Mouse (Mus musculus) adrenal gland, postnatal 25 days (tissue): ENCODE data around the gene Pcdh7. TPM values are rescaled to one million over a fixed set of nuclear protein-coding genes. Genes with fewer than 3 reads are reported as not detected.

Source experiments
- DNase-seq: peaks from one replicate; pipeline ENCODE4 v3.0.0; 2021; ENCODE audit warnings: mixed read lengths
- total RNA-seq: library from RNA; stranded (reverse); gene quantifications from 2 replicates; pipeline ENCODE4 v1.2.3, GENCODE M21; 2021

Gene Pcdh7
- total RNA-seq, 1 experiment from 2014 or later: 1.2 TPM

DNA sequence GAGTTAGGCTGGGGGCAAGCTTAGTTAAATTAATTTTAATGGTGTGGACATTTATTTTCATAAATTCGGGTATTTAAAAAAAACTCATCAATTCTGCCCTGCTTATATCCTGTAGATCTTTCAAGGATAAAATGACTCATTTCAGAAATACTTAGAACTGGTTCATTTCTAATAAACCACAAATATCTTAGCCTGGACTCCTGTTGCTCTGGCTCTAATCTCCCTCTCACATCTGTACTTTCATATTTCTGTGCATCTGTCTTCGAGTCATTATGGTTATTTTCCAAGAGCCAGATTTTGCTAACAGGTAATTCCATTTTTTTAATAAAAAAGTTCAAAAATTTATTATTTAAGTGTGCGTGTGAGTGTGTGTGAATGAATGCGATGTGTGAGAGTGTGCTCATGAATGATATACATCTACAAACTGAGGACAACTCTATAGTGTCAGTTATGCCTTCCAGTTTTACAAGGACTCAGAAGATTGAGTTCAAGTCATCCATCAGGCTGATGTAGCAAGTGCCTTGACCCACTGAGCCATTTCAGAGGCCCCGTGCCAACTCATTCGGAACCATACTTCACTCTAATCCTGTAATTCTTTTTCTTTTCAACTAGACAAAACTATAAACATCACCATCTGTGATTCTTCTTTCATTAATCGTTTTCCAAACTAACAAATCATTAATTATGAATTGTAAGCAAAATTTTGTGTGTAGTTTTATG is 80.3 kb downstream of the Pcdh7 start:
- peak; percentile 41 for DNase-seq

DNA sequence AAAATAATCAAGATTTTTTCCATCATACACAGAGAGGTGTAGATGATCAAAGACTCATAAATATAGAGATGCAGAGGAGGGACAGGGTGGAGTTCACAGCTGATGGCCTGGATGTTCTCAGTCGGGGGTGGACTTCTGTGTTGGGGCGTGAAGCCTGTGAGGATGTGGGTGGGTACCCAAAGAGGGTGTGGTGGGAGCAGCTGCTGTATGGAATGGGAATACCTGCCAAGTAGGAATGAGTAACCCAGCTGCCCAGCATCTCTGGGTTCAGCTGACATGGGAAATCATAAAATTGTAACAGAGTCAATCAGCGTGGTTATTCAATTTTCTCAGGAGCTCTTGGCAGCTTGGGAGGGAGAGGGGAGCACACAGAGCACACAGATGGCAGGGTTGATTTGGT is 85.3 kb downstream of the Pcdh7 start:
- DNase-seq: no peak

DNA sequence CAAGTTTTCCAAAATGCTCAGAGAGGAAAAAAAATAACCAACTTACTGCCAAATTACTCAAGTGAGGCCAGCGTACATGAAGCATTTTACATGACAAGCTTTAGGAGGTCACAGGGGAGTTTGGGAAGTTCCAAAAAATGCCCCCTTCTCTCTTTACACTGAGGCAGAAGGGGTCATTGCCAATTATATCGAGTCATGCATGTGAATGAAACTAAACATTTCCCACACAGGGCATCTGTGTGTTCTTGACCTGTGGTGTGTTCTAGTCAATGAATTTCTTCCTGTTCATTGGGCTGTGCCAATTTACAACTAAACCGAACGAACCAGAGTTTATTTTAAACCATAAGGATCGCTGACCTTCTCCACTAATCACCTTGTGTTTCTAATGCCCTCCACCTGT is 86.1 kb downstream of the Pcdh7 start:
- no peak for DNase-seq

DNA sequence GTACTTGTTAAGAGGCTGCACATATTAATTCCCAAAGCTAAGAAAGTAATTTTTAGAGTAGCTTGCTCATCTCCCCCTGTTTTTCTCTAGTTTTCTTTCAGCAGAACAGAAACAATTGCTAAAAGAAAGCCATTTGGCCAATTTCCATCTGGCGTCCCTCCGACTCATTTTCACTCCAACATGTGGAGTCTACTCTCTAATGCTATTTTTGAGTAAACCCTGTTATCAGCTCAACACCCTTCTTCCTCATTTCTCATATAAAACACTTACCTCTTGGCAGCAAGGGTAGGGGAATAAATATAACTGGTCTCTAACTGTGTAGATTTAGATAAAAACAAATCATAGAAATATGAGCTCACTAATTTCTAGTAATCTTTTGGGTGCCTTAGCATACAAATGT is 89.6 kb downstream of the Pcdh7 start:
- no peak for DNase-seq

DNA sequence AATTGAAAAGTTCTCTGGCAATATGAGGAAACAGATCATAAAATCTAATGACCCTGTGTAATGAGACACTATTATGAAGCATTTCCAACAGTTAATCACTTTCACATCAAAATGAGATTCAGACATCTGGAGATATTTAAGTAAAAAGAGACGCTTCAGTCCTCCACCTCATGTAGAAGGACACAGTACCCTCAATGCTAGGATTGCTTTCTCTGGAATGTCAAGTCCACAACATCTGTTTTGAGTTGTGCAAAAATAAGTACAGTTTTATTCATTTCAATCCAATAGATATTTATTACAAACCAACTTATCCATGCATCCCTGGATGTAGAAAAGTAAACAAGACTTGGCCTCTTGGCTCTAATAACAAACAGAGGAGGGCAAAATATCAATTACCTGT is 92.9 kb downstream of the Pcdh7 start:
- no peak for DNase-seq

DNA sequence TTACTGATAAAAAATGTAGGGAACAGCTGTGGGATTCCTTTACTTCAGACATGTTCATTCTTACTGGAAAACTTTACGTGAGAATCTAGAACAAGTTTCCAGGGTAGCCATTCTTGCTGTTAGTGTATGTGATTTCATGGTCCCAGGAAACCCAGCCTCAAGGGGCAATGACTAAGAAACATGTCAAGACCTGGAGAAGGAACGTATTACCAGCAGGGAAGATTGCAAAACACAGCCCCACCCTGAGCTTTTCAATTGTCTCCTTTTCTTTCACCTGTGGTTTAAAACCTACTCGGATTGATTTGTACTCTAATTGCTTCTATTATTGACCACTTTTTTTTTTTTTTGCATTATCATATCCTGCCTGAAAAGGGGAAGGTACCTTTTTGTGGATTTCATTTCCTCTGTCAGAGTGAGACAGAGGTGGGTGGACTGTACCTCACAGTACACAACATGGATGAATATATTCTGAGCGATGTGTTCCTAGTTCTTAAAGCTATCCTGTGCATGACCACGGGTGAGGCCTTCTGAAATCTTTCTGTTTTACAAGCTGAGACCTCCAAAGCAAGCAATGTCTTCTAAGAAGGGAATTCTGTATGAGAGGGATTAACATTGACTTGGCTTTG is 98.3 kb downstream of the Pcdh7 start:
- no peak for DNase-seq

DNA sequence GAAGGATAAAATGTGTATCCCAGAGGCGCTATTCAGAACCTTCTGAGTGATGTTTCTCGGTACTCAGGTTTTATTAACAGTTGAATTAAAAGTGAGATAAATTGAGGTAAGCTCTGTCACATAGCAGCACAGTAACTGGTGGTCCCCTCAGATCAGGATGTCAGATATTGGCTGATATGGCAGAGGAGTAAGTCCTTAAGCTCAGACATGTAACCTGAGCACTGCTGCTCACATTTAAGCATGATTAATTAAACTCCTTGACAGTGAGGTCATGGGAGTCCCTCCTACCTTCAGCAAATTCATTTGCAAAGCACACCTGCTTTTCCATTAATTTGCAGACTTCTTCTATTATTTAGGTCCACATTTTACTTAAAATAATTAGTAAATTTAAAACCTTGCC is 102.0 kb downstream of the Pcdh7 start:
- no peak for DNase-seq

DNA sequence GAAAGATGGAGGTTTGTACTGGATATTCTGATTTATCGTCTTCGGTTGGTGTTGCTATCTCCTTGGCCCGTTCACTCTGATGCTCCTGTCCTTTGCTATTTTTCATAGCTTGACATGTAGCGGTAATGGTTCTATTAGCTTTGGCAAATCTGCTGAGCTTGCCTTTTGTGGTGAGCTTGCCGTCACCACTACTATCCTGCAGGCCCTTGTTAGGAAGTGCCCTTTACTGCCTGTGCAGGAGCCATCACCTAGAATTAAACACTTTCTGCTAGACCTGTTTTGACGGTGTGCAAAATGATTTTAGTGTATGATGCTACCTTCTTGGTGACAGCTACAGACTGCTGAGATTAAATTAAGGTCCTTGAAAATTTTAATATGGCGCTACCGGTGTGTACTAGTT is 103.3 kb downstream of the Pcdh7 start:
- DNase-seq: no peak

DNA sequence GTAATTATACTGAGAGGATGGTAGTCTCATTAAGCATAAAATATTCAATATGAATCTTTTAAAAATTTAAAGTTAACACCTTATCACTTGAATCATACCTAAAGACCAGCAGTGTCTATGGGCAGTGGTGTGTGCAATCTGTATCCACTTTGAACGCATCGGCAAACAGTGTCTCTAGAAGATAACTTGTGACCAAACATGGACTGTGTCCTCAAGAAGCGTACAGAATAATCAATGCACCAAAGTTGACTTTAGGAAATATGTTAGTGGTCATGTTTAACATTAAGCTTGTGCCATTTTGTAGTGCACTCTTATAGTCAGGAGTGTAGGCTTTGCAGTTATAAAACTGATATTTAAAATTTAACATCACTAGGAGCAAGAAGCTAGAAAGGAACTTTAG is 110.7 kb downstream of the Pcdh7 start:
- no peak for DNase-seq

DNA sequence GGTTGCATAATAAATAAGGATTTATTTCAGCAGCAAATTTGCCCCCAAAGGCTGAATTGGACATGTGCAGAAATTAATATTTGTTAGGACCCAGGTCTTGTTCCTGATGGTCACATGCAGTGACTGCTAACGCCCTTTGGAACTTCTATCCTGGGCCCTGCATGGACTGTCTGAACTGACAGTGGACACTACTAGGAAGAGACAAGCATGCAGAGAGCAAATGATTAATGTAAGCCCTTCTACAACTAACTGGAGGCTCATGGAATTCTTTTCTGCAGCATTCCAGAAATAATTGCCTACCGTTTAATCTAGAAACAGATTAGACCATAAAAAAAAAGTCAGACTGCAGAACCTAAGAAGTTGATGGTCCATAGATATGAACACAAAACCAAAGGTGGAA is 119.4 kb downstream of the Pcdh7 start:
- no peak for DNase-seq

DNA sequence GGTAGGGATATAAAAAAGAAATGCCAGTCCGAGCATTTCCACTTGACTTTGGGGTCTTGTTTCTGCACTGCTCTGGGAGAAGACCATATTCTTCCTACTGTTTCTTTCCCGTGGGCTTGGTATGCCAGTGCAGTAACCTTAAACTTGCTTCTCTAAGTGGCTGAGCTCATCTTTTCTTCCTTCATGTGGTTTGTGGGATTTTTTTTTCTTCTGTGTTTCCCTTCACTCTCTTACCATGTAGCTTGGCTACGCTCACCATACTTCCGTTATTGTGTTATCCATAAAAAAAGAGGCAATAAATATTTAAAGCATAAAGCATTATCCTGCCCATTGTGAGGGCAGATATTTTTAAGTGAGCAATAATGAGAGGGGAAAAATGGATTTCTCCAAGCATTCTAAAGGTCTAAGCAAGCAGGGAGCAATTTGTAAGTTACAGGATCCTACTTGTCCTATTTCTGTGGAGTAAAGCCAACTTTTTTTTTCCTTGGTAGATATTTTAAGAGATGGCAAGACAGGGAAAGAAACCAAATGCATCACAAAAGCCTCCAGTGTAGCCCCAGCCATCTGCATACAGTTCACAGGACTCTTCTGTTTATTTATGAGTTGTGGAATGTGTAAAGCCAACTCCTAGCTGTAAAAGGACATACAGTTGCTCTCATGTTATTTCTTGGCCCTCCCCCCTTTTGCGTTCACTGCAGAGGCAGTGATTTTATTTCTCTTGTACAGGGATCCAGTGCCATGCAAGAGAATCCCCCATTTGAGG is 123.8 kb downstream of the Pcdh7 start:
- no peak for DNase-seq

DNA sequence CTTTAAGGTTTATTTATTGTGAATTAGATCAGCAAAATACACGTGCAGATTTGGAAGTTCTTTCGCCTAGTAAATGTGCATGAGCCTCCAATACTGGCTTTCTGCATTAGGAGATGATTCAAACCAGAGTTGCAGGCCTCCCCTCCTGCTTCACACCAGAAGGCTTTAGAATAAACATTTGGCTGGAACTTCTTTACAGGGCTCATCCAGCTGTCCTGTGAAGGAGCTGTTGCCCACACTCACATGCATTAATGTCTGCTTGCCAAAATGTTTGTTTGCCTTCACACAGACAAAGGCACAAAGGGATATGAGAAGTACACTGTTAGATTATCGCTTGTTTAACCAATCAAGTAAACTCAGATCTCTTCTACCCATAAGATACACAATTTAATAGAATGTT is 129.7 kb downstream of the Pcdh7 start:
- no peak for DNase-seq

DNA sequence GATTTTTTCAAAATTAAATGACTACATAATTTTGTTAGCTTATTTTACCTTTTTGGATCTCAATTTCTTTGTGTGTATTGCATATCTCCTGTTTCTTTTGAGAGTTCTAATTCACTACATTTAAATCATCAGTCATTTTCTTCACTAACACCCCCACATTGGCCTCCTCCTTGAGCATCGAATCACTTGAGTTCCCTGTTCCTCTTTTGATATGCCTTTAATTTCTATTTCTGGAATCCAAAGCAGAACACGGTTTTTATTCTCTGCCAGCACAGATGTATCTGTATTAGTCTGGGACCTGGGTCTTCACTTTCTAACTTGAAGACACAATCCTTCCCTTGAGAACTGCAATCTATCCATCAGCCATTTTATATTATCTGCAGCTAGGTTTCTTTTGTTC is 132.3 kb downstream of the Pcdh7 start:
- no peak for DNase-seq

DNA sequence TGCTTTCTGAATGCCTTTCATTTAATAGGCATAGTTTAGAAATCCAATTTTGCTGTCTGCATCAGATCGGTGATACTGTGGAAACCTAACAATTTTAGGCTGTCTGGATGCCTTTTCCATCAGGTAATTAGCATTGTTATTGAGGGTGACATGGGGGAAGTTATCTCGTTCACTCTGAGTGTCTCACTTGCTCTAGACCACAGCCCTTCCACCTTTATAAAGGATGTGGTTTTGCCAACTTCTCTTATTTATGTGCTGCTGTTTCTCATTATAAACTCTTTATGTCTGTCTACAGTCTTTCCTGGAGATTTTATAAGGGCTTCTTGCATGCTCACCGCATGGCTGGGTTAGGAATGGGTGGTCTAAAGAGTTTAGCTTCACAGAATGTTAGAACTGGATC is 139.5 kb downstream of the Pcdh7 start:
- no peak for DNase-seq

DNA sequence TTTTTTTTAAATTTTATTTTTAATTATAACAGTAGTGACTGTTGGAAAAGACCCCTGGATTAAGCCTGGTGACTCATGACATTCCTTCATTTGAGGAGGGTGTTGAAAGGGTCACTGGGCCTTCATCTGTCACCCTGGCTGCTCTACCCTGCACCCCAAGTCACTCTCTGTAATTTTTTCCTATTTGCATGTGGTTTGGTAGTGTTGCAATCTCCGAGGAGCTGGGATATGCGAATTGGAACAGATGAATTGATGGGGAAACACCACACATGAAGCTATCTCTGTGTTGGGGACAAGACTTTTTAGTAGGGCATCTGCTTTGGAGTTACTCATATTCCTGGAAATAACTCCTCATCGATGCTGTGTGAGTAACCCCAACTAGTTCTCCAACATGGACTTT is 146.5 kb downstream of the Pcdh7 start:
- DNase-seq: no peak

DNA sequence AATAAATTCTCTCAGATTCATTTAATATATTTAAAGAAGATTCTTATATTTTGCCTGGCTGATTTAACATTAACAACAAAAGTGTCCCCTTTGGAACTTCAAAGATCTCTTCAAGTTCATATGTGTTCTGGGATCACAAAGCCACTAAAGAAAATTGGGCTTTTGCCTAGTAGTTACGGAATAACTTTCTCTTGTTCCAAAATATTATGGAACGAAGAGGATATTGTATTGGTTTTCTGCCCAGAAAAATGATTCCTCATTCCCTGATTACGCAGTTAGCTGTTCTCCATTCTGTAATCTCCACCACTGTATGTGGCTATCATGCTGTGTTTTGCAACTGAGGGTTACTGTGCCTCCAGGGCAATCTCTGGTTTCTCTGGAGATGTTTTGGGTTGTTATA is 147.5 kb downstream of the Pcdh7 start:
- no peak for DNase-seq

DNA sequence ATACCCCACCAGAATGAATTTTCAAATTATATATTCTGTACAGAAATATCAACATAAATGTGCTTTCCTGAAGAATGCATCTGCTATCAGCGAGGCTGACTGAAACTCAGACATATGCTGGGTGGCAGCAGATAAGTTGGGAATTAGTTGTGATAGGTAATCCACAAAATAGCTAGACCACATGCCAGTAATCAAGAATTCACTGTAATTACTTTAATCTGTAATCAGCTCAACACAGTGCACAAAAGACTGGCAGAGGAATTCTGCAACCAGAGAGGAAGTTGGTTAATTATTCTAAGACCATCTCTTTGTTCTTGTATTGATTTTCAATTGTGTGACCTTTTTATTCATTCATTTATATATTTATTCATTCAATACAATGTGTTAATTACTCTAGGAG is 148.3 kb downstream of the Pcdh7 start:
- DNase-seq: no peak

DNA sequence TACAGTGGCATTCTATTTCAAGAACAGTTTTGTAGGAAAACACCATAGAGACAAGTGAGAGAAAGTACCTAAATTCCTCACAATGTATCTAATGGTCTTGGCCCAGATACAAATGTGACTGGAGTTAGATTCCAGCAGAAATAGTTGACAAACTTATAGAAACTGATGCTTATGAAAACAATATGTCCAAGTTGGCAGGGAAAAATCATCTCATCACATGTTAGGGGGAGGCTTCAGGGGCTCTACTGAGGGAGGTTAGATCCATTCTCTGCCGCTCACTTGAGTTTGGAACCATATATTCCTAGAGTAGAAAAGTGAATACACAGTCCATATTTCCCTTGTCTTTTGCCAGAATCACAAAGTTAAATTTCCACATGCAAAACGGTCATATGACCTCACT is 150.1 kb downstream of the Pcdh7 start:
- DNase-seq: no peak

DNA sequence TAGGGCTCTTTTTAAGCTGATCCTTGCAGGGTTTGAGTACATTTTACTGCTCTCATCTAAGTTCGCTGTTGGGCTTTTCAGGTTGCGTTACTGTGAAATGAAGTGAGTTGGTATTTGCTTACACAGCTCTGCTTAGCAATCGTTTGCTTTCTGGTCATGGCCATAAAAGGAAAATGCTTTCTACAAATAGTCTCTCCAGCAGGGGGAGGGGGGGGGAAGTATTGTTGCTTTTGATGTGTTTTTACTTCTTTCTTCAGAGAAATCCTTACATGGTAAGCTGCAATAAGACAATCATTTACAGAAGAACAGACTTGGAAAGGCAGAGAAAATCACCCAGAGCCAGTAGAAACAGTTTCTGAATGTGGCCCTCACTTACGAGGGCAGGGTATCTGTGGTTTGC is 150.9 kb downstream of the Pcdh7 start:
- no peak for DNase-seq

DNA sequence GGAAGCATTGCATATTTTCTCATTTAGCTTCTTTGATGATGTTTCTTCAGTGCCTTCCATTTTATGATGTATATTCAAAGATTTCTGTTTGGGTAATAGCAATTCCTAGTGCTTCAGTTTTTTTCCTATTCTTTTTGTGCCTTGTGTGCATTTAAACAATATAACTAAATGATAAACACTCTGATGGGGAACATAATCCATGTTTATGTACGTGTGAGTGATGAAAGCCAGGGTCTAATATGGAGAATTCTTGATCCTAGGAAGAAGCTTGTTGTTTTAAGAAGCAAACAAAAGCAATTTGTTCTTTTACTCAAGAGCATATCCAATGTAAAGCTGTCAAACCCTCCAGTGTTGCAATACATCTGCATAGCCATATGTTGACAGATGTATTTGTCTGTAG is 153.0 kb downstream of the Pcdh7 start:
- DNase-seq: no peak

DNA sequence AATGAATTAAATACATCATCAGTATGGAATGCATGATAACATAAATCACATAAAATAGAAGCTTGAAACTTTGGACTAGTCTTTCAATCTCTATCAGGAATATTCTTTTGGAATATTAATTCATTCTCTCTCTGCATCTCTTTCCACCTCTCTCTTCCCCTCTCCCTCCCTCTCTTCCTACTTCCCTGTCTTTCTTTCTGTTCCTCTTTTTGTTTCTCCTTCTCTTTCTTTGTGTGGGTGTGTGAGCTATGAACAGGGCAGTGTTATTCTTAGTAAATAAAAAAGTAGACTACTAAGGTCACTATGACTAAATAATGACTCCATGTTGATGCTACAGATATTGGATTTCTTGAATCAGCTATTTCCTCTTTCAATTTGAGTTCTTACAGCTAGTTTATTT is 167.2 kb downstream of the Pcdh7 start:
- DNase-seq: no peak

DNA sequence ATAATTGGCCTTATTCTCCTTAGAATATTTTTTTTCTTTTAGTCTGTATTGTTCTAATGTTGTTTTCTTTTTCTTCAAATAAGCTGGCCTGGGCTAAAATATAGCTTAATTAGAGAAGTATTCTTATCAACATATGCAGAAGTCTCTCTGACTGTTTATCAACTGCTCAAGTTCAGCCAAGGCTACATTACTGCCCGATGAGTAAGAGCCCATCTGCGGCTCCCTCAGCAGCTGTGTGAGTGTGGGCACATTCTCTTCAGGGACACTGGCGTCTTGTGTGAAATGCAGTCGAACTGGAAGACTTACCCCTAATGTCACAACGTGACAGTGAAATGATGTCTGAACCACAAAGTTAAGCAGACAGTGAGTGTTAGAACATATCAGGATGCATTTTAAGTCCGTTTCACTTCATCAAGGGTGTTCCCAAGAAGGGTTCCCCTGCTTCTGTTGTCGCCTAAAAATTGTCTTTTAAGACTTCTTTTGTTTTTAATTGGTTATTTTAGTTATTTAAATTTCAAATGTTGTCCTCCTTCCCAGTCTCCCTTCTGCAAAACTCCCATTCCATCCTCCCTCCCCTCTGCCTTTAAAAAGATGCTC is 181.3 kb downstream of the Pcdh7 start:
- peak; percentile 2 for DNase-seq

DNA sequence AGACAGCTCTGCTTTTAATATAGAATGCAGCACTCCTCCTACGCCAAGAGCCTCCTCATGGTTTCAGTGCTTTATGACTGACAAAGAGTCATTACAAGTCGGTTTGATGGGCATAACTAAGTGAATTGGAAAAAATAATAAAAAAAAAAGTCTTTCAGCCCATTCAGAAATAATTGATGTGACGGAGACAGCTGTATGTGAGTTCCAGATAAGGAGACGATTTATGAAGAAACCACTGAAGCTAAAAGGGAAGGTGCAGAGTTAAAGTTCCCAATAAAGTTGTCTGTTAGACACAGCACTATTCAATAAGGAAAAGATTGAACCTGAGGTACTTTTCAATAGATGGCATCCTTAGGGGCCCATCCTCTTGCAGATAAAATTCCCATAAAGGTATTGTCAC is 189.5 kb downstream of the Pcdh7 start:
- DNase-seq: no peak
